Mouse (Mus musculus): ENCODE measurements around the gene Pqlc2.

Pqlc2 gene

DNA sequence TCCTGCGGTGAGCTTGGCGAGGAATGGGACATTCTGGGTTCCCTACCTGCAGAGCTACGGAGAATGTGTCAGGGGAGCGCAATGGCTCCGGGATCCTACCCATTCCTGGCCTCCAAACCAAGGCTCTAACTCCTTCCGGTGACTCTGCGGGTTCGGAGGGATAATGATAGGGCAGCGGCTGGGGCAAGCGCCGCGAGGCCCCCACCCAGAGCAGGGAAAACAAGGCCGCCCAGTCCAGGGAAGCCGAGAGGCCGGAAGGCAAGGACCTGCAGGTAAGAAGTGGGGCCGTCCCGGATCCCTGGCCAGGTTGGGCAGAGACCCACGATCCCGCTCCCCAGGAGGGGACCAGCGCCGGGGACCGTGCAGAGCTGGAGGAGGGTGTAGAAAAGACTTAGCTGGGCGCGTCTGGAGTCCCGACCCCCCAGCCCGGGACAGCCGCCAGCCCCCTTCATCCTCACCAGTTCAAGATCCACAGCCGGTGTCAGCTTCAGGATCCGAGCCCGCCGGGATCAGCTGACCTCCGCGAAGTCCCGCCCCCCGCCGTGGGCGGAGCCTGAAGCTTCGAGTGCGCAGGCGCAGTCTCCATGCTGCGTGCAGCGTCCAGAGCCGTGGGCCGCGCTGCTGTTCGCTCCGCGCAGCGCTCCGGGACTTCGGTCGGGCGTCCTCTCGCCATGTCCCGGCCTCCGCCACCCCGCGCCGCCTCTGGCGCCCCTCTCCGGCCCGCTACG is at the start of gene Pqlc2, which contains the start of gene Akr7a5:
Gene Pqlc2 (minus strand): TSS at position 538 of the 728 bp plus-strand sequence.
Gene Akr7a5 (plus strand): TSS at position 574 of the 728 bp plus-strand sequence.
- peak; percentile 97 to 100 for DNase-seq (ENCODE audit: low spot score in 2 of 2)

DNA sequence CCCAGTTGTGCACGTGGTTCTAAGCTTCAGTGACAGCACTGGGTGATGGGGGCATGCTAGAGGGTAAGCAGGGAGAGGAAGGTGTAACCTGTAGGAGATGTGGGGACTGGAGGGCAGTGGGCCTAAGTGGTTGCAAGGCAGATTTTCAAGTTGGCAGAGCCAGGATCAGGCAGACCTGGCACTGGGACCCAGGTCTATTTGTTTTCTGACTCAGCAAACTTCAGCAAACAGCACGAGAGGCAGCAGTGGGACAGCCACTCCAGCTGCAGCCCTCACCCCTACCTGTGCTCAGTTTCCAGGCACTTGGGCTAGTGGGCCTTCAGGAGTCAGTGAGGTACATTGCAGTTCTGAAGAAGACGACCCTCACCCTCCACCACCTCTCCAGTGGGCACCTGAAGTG is 46.7 kb upstream of the Pqlc2 start:
- no peak for DNase-seq (ENCODE audit: low spot score in 2 of 2)

DNA sequence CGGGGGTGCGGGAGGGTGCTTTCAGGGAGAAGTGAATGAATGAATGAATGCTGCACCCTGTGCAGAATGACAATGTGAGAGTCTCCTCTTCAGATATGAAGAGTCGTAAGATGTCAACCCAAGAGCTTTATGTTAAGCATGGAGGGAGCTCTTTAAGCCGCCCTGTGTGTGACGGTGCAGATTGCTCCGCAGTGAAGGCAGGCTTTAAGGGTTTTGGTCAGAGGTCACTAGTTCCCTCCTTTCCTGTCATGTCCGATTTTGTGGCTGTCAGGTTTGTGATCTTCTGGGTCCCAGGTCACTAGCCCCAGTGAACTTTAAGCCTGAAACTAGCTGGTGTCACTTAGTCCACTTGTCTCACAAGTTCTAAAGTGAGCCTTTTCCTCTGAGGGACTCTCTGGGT is 42.3 kb upstream of the Pqlc2 start:
- DNase-seq (ENCODE audit: low spot score in 2 of 2) = no peak

DNA sequence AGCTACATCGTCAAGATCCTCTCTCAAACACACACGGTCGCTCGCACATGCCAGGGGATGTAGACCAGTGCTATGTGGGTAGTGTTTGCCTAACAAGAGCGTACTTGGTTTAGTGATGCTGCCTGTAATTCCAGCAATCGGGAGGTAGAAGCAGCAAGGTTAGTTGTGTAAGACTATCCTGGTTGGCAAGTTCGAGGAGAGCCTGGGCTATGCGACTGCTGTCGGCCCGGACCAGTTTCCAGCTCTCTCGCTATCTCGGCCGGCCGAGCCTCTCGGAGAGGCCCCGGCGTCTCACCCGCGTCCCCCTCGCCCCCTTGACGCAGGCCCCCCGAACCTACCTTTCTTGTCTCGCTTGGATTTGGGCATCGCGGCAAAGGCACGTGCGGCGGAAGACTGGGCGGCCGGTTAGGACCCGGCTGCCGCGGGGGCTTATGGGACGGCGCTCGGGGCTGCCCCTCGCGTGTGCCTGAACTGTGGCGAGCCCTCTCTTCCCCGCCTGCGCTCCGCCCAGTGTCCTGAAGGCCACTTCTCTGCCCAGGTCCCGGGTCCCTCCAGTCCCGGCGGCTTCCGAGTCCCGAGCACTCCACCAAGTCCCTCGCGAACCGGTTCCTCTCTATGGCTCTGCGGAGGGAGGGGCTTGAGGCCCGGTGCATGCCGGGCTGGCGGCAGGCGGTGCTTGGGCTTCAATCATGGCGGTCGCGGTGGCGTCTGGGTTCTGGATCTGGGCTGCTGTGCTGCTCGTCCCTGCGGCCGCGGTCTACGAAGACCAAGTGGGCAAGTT is 41.6 kb upstream of the Pqlc2 start, which contains the start of the genes Mrto4, Emc1 and Ubr4:
Gene Mrto4 (minus strand): TSS at position 646 of the 781 bp plus-strand sequence.
Gene Emc1 (plus strand): TSS at position 657 of the 781 bp plus-strand sequence.
Gene Ubr4 (plus strand): TSS at position 679 of the 781 bp plus-strand sequence.
- peak; percentile 76 to 87 for DNase-seq (ENCODE audit: low spot score in 2 of 2)

DNA sequence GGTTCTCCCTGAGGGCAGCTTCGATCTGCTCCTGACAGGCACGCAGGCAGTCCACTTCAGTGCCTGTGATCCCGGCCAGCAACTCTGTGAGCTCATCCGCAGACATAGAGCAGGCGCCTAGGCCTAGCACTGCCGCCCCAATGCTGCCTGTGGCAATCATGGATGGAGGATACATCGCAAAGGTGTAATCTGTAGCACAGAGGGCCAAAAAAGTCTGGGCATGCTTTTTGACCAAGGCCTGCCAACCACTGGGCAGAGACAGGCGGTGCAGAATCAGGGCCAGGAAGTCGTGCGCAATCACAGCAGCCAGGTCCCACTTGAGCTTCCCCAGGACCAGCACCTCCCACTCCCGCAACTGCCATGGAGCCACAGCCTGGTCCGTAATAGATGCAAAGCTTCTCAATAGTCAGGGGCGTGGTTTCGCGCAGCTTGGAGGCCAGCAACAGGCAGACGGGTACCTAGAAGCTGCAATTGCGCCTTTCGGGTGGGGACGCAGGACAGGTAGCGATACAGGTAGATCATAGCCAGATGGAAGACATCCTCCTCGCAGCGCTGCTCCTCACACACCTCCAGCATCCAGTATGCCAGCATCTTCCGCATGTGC is 35.0 kb upstream of the Pqlc2 start:
- DNase-seq (ENCODE audit: low spot score in 2 of 2) = no peak

DNA sequence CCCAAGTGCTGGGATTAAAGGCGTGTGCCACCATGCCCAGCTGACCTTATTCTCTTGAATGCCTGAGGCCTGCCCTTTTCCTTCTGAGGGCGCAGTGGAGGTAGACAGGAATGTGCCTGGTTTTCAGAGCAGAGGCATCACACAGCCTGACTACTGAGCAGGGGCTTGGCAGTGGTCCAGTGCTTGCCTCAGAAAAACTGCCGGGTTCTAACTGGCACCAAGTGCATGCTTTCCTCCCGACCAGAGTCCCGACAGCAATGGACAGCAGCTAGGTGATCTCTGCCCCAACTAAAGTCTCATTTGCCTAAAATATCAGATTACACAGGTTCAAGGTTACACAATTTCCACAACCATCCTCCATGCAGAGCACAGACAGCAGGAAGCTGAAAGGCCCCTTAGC is 33.2 kb upstream of the Pqlc2 start:
- DNase-seq (ENCODE audit: low spot score in 2 of 2) = no peak

DNA sequence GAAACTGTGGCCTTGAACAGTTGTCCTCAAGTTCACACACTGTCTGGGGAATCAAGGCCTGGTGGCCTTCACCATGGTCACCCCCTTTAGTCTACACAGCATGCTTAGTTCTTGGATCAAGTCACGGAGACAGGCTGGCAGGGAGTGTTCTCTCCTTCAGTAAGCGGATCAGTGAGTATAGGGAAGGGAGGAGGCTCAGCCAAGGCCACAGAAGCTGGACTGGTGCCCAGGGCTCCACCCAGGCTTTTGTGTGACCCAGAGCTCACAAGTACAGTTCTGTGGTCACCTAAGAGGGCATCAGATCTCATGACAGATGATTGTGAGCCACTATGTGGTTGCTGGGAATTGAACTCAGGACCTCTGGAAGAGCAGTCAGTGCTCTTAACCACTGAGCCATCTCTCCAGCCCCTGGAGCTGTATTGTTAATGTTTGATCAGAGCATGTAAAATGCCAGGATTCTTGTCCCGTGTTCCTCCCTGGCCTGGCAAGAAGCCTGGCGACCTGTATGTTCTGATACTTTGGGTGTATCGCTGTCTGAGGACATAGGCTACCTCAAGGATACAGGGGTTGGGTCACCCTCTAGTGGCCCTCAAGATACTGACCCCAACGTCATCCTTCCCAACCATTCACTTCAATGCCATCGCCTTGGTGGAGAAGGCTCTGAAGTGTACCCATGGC is 31.2 kb upstream of the Pqlc2 start:
- no peak for DNase-seq (ENCODE audit: low spot score in 2 of 2)

DNA sequence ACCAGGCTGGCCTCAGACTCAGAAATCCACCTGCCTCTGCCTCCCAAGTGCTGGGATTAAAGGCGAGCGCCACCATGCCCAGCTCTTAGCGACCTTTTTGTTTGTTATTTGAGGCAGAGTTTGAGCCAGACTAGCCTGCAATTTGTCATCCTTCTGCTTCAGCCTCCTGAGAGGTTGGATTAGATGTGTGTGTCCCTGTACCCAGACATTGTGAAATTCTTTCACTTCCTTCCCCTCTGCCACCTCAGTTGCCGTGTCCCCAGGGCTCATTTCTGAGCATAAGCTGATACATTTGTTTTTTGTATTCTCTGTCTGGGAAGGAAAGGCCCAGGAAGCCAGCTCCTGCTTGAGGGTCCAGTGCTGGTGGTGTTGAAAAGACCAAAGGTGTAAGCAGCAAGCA is 30.3 kb upstream of the Pqlc2 start:
- DNase-seq (ENCODE audit: low spot score in 2 of 2) = no peak

DNA sequence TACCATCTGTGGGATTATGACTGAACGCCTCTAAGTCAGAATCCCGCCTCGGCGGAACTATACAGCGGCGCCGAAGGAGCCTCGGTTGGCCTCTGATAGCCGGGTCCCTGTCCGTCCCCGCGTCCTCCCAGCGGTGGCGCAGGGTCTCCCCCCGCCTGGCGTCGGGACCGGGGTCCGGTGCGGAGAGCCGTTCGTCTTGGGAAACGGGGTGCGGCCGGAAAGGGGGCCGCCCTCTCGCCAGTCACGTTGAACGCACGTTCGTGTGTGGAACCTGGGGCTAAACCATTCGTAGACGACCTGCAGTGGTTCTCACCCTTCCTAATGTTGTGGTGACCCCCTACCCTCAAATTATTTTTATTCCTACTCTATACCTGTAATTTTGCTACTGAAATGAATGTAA is 27.6 kb upstream of the Pqlc2 start:
- no peak for DNase-seq (ENCODE audit: low spot score in 2 of 2)

DNA sequence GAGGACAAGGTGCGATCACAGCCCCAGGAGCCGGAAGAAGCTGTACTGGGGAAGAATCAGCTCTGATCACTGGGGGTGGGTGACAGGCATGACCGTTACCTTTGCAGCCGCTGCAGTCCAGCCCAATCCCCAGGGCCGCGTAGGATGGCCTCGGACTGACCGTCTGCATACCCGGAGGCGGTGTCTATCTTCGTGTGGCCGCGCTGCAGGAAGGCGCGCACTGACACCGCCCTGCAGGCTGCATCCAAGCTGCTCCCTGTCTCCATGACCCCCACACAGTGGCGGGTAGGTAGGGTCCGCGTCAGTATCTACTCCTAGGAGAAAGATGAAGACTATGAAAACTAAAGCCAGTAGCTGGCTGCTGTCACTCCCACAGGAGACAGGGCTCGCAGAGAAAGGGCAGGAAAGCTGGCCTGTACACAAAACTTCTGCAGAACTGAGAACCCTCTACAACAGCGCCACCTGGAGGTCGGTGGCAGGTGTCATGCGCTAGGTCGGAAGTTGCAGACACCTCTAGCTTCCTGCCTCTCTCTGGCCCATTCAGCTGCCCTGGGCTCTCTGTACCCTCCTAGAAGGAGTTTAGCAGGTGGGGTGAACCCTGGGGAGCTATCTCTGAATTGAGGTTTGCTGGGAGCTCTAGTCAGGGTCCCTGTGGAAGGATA is 26.4 kb upstream of the Pqlc2 start:
- peak; percentile 49 to 71 for DNase-seq (ENCODE audit: low spot score in 2 of 2)

DNA sequence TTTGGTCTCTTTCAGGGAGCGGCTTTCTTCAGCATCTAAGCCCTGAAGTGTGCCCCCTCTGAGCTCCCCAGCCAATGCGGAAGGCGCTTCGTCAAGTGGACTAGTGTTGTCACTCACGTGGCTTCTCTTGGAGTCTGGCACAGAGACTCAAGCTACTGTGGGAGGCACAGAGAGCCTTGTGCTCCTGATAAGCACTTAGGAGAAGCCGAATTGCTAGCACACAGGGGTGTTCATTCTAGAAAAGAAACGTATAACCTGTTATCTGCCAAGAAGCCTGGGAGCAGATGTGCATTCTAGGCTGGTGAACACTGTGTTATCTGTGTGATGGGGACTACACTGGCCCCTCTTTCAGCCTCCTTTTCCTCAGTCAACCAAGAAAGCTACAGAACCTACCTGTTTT is 25.0 kb upstream of the Pqlc2 start:
- no peak for DNase-seq (ENCODE audit: low spot score in 2 of 2)

DNA sequence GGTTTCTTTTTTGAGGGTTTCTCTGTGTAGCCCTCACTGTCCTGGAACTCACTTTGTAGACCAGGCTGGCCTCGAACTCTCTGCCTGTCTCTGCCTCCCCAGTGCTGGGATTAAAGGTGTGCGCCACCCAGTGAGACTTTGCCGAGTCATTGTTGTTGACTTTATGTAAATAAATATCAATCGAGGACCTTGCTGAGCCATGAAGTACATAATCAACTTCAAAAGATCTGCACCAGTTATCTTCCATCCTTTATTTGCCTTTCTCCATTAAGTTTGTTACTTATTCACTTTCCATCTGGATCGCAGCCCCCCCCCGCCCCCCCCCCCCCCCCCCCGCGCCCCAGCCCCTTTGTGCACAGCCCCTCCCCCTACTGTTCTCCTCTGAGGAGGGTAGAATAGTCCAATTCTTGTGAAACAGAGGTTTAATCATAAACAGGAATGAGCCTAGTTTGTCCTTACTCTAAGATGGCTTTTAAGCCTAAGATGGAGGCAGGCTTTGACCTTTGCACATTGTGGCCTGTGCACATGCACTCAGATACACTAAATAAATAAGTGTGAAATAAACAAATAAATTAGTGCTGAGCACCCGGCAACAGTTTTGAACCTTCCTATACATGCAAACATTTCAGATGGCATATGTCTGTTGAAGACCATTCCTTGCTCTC is 24.3 kb upstream of the Pqlc2 start:
- no peak for DNase-seq (ENCODE audit: low spot score in 2 of 2)

DNA sequence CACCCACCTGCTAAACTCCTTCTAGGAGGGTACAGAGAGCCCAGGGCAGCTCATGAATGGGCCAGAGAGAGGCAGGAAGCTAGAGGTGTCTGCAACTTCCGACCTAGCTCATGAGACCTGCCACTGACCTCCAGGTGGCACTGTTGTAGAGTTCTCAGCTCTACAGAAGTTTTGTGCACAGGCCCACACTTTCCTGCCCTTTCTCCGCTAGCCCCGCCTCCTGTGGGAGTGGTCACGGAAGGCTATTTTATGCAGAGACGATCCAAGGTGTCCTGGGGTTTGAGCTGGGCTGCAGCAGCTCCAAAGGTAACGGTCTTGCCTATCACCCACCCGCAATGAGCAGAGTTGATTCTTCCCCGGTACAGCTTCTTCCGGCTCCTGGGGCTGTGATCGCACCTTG is 20.1 kb upstream of the Pqlc2 start:
- DNase-seq (ENCODE audit: low spot score in 2 of 2) = peak; percentile 56 to 60

DNA sequence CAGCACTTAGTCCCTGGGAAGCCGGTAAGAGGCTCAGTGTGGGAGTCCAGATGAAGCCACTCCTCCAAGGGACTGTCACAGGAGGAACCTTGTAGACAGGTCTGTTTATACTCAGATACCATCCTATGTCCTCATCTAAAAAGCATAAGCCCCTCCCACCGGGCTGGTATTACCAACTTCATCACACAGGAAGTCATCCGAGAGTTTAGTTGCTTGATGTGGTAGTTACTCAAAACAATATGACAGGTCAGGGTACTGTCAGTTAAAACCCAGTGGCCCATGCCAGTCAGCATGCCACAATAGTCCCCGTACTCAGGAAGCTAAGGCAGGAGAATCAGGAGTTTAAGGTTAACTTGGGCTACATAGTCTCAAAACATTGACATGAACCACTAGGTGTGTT is 9.2 kb upstream of the Pqlc2 start:
- DNase-seq (ENCODE audit: low spot score in 2 of 2) = no peak

DNA sequence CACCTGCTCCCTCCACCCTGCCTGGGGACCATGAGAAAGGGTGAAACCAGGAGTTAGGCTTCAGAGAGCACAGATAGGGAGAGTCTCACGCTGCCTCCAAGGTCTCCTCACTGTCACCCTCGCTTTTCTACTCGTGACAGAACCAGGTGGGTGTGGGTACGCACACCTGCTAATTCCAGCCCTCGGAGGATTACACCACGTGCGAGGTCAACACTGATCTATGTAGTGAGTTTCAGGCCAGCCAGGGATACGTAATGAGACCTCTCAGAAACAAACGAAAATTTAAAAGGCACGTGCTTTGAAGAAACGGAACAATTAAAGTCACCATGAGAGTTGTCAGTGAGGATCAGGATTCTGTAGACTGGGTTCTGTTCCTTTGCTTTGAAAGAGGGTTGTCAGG is 7.9 kb upstream of the Pqlc2 start:
- no peak for DNase-seq (ENCODE audit: low spot score in 2 of 2)

DNA sequence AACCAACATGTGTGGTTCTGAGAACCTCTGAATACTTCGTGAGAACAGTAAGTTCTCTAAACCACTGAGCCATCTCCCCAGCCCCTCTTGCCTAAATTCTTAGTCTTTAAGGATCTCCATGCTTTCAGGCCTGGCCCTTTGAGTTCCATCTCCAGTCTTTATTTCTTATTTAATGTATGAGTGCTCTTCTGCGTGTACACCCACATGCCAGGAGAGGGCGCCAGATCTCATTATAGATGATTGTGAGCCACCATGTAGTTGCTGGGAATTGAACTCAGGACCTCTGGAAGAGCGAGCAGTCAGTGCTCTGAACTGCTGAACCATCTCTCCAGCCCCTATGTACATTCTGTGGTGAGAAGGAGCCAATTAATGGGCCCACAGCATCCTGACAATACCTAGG is 2.1 kb upstream of the Pqlc2 start:
- no peak for DNase-seq (ENCODE audit: low spot score in 2 of 2)

DNA sequence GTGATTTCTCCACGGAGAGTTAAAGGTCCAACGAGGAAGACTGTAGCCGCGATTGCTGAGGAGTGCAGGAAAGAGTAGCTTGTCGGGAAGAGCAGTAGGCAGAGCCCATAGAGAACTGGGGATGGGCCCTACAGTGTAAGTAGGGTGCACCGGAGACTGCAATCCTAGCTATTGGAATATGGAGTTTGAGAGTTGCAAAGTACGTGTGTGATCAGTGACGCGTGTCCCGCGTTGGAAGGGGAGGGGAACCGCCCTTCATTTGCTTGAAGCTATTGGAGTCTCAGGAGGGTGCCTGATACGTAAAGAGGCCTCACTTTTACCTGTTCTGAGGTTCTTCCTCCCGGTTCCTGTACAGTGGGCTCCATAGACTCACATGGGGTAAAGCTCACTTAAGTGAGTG is 1.2 kb upstream of the Pqlc2 start:
- no peak for DNase-seq (ENCODE audit: low spot score in 2 of 2)

DNA sequence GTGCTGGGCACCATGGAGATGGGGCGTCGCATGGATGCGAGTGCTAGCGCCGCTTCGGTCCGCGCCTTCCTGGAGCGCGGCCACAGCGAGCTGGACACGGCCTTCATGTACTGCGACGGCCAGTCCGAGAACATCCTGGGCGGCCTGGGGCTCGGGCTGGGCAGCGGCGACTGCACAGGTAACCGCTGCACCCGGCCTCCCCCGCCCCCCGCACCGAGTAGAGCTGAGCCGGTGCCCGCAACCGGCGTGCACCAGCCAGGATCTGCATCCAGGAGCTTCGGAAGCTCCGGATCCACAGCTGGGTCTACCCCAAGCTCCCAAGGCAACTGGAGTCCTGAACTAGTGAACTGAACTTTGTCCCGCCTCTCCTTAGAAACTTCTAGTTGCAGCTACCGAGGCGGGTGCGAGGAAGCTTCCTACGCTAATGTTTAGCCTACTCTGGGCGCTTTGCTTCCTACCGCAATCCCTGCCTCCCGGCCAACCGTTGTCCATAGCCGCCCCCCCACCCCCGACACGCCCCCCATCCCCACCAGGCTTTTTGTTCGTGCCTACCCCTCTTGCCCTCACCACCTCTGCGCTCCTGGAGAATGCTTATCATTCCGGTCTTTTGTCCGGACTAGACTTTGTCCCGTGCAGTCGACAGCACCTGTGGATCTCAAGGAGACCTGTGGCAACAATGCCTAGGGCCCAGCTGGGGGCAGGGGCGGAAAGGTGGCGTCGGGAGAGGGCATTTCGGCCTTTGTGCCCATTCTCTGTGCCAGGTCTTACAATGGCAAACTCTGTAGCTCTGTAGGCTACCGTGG is 592 bp upstream of the Pqlc2 start:
- no peak for DNase-seq (ENCODE audit: low spot score in 2 of 2)

DNA sequence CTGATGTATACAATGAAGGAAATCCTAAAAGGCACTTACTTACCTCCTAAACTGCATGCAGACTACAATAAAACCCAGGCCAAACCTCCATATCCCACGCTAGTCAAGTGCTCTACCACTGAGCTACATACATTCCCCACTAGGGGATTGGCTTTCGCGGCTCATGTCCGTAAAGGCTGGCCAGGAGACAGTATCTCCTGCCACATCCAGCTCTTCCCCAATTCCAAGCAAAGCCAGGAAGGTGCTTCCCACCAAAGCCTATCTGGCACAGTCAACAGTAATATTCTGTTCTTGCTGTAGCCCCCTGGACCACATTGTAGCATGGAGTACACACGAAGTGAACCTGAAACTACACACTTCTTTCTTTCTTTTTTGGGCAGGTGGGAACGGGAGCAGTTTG is 857 bp downstream of the Pqlc2 start:
- DNase-seq (ENCODE audit: low spot score in 2 of 2) = no peak

DNA sequence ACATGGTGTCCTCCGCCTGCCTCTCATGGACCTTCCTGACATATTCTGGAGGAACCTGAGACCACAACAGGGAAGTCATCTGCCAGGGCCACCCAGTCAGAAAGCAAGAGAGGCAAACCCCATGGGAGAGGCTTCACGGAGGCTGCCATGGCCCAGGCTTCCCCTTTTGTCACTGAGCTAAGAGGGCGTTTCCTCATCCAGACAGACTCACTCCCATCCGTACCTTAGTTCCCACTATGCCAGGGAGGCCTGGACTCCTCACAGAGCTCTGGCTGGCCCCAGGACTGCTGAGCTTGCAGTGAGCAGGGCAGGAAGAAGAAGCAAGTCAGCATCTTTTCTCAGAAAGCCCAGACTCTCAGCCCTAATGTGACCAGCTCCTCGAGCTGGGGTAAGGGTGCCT is 2.6 kb downstream of the Pqlc2 start:
- no peak for DNase-seq (ENCODE audit: low spot score in 2 of 2)

Data from urinary bladder, adult 18-20 months (tissue).